12 mouse cellular contexts compared by ENCODE assay signal in the genomic region with DNA sequence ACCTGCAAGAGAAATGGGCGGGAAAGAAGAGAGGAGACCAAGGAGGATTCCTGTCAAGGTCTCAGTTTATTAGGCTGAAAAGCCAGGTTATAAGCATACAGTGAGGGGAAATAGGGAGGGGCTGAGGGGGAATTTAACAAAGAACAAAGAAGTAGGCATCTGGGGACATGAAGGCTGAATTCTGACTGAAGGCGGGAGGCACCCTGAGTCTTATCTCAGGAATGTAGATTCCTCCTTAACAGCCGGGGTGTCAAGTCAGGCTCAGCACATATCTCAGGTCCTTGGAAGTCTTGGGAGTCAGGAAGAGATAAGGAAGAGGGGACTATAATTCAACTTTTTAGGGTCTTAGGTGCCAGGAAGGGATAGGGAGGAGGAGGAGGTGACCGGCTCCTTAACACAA. TPM values are rescaled to one million over a fixed set of nuclear protein-coding genes. Genes with fewer than 3 reads are reported as not detected.
"Had no signal": no experiment of that assay in that cellular context is flagged by ENCODE, and none has a peak within 500 bp of the region (broad histone marks: within the 10 kb centered on the region; RNA-seq: fewer than 3 reads in every experiment).

No protein-coding gene starts in this region.

RNA-seq across cellular contexts. Expression of a gene that starts 36.6 kb away (rescaled TPM):
- polyA plus RNA-seq: neural tube, embryonic 13.5 days; neural tube, embryonic 14.5 days; neural tube, embryonic 15.5 days; small intestine, adult 2 months; spleen, adult 2 months; stomach, embryonic 14.5 days; stomach, embryonic 15.5 days; stomach, embryonic 16.5 days; stomach, postnatal 0 days; thymus, adult 2 months; thymus, postnatal 0 days; urinary bladder, adult 2 months had no signal

RNA-seq across cellular contexts. Expression of a gene that starts 40.5 kb away (rescaled TPM):
- polyA plus RNA-seq: neural tube, embryonic 13.5 days; neural tube, embryonic 14.5 days; neural tube, embryonic 15.5 days; small intestine, adult 2 months; spleen, adult 2 months; stomach, embryonic 14.5 days; stomach, embryonic 15.5 days; stomach, embryonic 16.5 days; stomach, postnatal 0 days; thymus, adult 2 months; thymus, postnatal 0 days; urinary bladder, adult 2 months had no signal
